Mouse (Mus musculus) G1E (cell line): ENCODE measurements around the gene Otop2.

Source experiments
- CTCF ChIP-seq: IDR thresholded peaks from 2 replicates; pipeline ENCODE4 v1.5.1; 2012; ENCODE audit warnings: low read depth, low read length, inconsistent platforms, mixed read lengths
- POLR2AphosphoS5 ChIP-seq: IDR thresholded peaks from 2 replicates; pipeline ENCODE4 v1.6.1; 2012; ENCODE audit warnings: low read depth, low read length, inconsistent platforms; ENCODE audit not compliant: insufficient replicate concordance

DNA sequence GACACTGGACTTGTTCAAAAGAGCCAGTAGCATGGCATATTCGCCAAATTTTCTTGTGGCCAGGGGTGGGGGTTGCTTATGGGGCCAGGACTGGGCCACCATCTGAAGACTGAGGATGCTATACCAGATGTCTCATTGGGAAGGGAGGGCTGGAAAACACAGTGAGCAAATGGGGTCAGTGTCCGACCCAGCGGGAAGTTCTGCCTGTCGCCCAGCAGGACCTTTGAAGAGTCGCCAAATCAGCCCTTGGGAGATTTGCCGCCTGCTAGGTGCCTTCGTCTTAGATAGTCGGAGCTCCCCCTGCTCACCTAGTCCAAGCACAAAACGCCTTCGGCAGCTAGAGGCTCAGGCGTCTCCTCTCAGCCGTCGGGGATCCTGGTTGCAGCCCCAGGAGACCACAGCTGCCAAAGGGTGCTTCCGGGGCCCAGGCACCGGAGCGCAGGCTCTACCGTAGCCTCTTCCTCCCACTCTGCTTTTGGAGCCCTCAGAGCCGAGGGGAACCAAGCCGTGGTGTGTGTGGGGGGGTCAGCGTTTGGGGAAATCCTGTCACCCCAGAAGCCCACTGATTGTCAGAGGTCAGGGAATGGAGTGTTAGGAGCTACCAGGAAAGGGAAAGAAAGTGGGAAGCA, 41.1 kb upstream of the Otop2 start:
- TF ChIP-seq CTCF = no peak
- TF ChIP-seq POLR2AphosphoS5 = no peak
